Mouse (Mus musculus) myocyte (in vitro differentiated cells): ENCODE measurements at regions not wholly inside any gene's neighbourhood (a gene's known extent, or its start where the extent isn't known, plus 50 kb on each side); places are given as distances from the start of the nearest gene placed in this dataset.

ENCODE experiments used
- MAX ChIP-seq: IDR thresholded peaks from one replicate; pipeline ENCODE4 v1.6.1; 2011; ENCODE audit warnings: low read depth, mild to moderate bottlenecking, control low read depth
- POLR2A ChIP-seq: IDR thresholded peaks from one replicate; pipeline ENCODE4 v1.6.1; 2011; ENCODE audit warnings: low read depth, mild to moderate bottlenecking, control low read depth, moderate library complexity; ENCODE audit not compliant: insufficient read length

DNA sequence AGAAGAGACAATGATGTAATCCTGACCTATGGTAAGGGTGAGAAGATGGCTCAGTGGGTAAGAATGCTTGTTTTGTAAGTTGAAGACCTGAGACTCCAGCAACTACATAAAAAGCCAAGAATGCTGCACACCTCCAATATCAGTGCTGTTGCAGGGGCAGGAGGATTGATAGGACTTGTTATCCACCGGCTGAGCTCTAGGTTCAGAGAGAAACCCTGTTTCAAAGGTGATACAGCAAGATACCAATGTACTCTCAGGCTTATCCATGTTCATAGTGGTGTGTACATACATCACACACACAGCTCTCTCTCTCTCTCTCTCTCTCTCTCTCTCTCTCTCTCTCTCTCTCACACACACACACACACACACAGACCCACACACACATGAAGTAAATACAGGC lies 256.3 kb upstream of the Fam98a start:
- no peak for TF ChIP-seq POLR2A
- TF ChIP-seq MAX = no peak
